Mouse (Mus musculus): Measurements from ENCODE around the gene Kif3a. TPM values are rescaled to one million over a fixed set of nuclear protein-coding genes. Genes with fewer than 3 reads are reported as not detected.

Kif3a gene
- total and polyA plus RNA-seq, 2 experiments from 2014 or later = 118 to 330 TPM

DNA sequence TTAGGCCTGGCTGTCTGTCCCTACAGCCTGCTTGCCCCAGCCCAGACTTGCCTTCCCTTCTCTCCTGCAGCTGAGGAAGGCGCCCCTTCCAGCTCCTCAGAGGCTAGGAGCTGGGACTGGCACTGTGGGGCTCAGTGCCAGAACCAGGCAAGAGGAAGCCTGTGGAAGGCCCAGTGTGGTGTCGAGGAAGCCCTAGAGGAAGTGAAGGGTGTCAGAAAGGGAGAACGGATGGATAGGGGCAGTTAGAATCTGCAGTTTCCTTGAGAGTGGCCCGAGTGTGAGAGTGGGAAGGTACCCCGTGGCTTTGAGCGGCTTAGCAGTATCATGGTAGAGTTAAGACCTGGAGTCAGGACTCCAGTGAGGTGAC is 55.2 kb downstream of the Kif3a start:
- Histone ChIP-seq H3K27ac (ENCODE audit: low read depth, low read length) (no peak overlapping the region), H3K4me1 (ENCODE audit: insufficient read depth) (no peaks in the 10 kb centered on the region), H3K9ac (no peak overlapping the region), H3K9me3 (ENCODE audit: low read length) (no peaks in the 10 kb centered on the region), H3K4me3 (ENCODE audit: low read depth, low read length) (no peak overlapping the region), H3K4me2 (ENCODE audit: low read depth) (no peak overlapping the region), H3K36me3 (ENCODE audit: insufficient read depth) (no peaks in the 10 kb centered on the region), H3K27me3 (ENCODE audit: insufficient read depth, low read length) (no peaks in the 10 kb centered on the region)
- ATAC-seq (no peak), DNase-seq (no peak)
- WGBS = 83% methylated on average over 6 of the region's 6 CpGs
- no peak for TF ChIP-seq CTCF (IDR thresholded peaks at IDR 0.05; ENCODE audit: low read depth)

GRCm38 (mm10) chr11:53623573-53623972 is 56.4 kb downstream of the Kif3a start:
- Histone ChIP-seq H3K4me3 (ENCODE audit: low read depth, low read length) (no peak overlapping the region), H3K36me3 (ENCODE audit: insufficient read depth) (no peaks in the 10 kb centered on the region), H3K27ac (ENCODE audit: low read depth, low read length) (no peak overlapping the region), H3K9me3 (ENCODE audit: low read length) (no peaks in the 10 kb centered on the region), H3K4me1 (ENCODE audit: insufficient read depth) (no peaks in the 10 kb centered on the region), H3K4me2 (ENCODE audit: low read depth) (no peak overlapping the region), H3K27me3 (ENCODE audit: insufficient read depth, low read length) (no peaks in the 10 kb centered on the region), H3K9ac (no peak overlapping the region)
- TF ChIP-seq CTCF (IDR thresholded peaks at IDR 0.05; ENCODE audit: low read depth) = no peak
- 94% methylated on average over 9 of the region's 9 CpGs for WGBS
- ATAC-seq (no peak), DNase-seq (no peak)

- 99% methylated on average over 2 of the region's 2 CpGs for WGBS
- no peak overlapping the region for H3K4me3 ChIP-seq (ENCODE audit: low read depth, low read length)
- H3K36me3 ChIP-seq (ENCODE audit: insufficient read depth) = no peaks in the 10 kb centered on the region
- no peak overlapping the region for H3K9ac ChIP-seq
- H3K4me1 ChIP-seq (ENCODE audit: insufficient read depth) = no peaks in the 10 kb centered on the region
- ATAC-seq (no peak), DNase-seq (no peak)
- H3K27me3 ChIP-seq (ENCODE audit: insufficient read depth, low read length) = no peaks in the 10 kb centered on the region
- H3K27ac ChIP-seq (ENCODE audit: low read depth, low read length) = no peak overlapping the region
- TF ChIP-seq CTCF (IDR thresholded peaks at IDR 0.05; ENCODE audit: low read depth) = no peak
- H3K4me2 ChIP-seq (ENCODE audit: low read depth) = no peak overlapping the region
- H3K9me3 ChIP-seq (ENCODE audit: low read length) = no peaks in the 10 kb centered on the region
These were observed 56.9 kb downstream of the Kif3a start for GRCm38 (mm10) chr11:53624124-53624523.

DNA sequence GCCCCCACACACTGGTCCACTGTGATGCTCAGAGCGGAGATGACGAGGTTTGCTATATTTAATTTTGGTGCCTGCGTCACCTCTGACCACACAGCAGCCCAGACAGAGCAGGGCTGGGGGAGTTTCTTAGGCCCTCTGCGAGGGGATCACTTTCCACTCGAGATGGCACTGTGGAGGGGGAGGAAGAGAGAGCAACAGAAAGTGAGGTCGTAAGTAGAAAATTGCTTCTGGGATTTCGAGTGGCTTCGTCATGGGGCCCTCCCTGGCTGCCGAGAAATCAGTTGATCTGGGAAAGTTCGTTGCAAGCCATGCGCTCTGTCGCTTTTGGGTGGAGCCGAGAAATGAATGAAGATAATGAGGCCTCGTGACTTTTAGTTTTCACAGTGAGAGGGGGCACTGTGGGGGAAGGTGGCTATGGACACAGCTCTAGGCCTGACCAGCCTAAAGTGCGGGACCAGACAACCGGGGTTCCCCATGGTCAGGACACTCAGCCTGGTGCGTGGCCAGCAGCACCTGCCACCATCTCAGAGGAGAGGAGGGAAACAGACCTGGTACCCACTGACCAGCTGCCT is 59.7 kb downstream of the Kif3a start:
- Histone ChIP-seq H3K4me3 (ENCODE audit: low read depth, low read length) (no peak overlapping the region), H3K4me1 (ENCODE audit: insufficient read depth) (no peaks in the 10 kb centered on the region), H3K27me3 (ENCODE audit: insufficient read depth, low read length) (no peaks in the 10 kb centered on the region), H3K9me3 (ENCODE audit: low read length) (no peaks in the 10 kb centered on the region), H3K9ac (no peak overlapping the region), H3K27ac (ENCODE audit: low read depth, low read length) (no peak overlapping the region), H3K4me2 (ENCODE audit: low read depth) (no peak overlapping the region), H3K36me3 (ENCODE audit: insufficient read depth) (no peaks in the 10 kb centered on the region)
- TF ChIP-seq CTCF (IDR thresholded peaks at IDR 0.05; ENCODE audit: low read depth) = no peak
- 72% methylated on average over 17 of the region's 17 CpGs for WGBS
- ATAC-seq = no peak
- DNase-seq = no peak

GRCm38 (mm10) chr11:53627859-53628258 is 60.7 kb downstream of the Kif3a start:
- H3K4me1 ChIP-seq (ENCODE audit: insufficient read depth) = no peaks in the 10 kb centered on the region
- DNase-seq (peak; percentile 84), ATAC-seq (peak; percentile 83)
- TF ChIP-seq CTCF (IDR thresholded peaks at IDR 0.05; ENCODE audit: low read depth) = peak; percentile 89
- H3K27me3 ChIP-seq (ENCODE audit: insufficient read depth, low read length) = no peaks in the 10 kb centered on the region
- H3K9ac ChIP-seq = no peak overlapping the region
- H3K9me3 ChIP-seq (ENCODE audit: low read length) = no peaks in the 10 kb centered on the region
- no peak overlapping the region for H3K4me3 ChIP-seq (ENCODE audit: low read depth, low read length)
- no peak overlapping the region for H3K4me2 ChIP-seq (ENCODE audit: low read depth)
- 18% methylated on average over 1 of the region's 1 CpGs for WGBS
- H3K27ac ChIP-seq (ENCODE audit: low read depth, low read length) = no peak overlapping the region
- no peaks in the 10 kb centered on the region for H3K36me3 ChIP-seq (ENCODE audit: insufficient read depth)

DNA sequence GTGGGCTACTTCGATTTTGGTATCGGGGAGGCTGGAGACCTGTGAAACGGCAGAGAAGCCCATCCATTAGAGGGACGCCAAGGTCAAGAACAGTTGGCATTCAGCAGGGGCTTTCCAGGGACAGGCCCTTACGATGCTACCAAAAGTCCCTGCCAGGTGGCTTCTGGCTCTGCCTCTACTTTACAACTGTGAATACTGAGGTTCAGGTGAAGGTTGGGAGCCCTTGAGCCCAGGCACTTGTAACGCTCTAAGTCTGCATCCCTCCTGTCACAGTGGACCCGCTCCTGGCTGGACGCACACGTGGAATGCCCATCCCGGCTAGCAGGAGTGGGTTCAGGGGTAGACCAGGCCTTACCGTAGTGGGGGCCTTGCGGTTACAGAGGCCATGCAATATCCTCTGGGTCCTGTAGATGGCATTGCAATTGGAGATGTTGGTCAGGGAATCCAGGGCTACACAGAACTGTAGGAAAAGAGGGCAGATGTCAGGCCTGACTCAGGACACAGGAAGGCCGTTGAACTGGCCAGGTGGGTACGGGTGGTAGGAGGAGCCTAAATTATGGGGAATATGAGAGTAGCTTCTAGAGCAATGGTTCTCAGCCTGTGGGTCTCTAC is 65.0 kb downstream of the Kif3a start:
- H3K9me3 ChIP-seq (ENCODE audit: low read length) = no peaks in the 10 kb centered on the region
- H3K27me3 ChIP-seq (ENCODE audit: insufficient read depth, low read length) = no peaks in the 10 kb centered on the region; the same call in none of the 2 replicates
- H3K4me3 ChIP-seq (ENCODE audit: low read depth, low read length) = no peak overlapping the region
- H3K27ac ChIP-seq (ENCODE audit: low read depth, low read length) = no peak overlapping the region
- DNase-seq = no peak
- no peaks in the 10 kb centered on the region for H3K36me3 ChIP-seq (ENCODE audit: insufficient read depth)
- H3K4me1 ChIP-seq (ENCODE audit: insufficient read depth) = no peaks in the 10 kb centered on the region
- 71% methylated on average over 14 of the region's 14 CpGs for WGBS
- no peak overlapping the region for H3K4me2 ChIP-seq (ENCODE audit: low read depth)
- no peak for ATAC-seq
- peak; percentile 54 for TF ChIP-seq CTCF (IDR thresholded peaks at IDR 0.05; ENCODE audit: low read depth)
- no peak overlapping the region for H3K9ac ChIP-seq

DNA sequence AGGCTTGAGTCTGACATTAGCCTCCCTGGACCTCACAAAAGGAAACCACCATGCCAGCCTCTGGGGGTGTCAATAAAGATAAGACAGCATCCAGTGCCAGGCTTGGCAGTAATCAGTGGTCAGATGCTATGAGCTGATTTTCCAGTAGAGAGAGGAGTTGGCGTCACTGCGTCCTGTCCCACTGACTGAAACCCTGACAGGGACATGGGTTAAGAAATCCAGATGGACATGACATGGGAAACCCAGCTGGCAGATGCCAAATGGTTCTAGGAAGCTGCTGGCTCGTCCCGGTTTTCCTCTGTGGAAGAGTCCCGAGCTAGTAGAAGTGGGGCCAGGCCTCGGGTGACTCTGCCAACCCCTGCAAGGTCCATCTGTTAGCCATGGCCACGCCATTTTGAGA is 66.5 kb downstream of the Kif3a start:
- H3K4me1 ChIP-seq (ENCODE audit: insufficient read depth) = no peaks in the 10 kb centered on the region
- no peaks in the 10 kb centered on the region for H3K9me3 ChIP-seq (ENCODE audit: low read length)
- H3K4me2 ChIP-seq (ENCODE audit: low read depth) = no peak overlapping the region
- no peaks in the 10 kb centered on the region; the same call in none of the 2 replicates for H3K27me3 ChIP-seq (ENCODE audit: insufficient read depth, low read length)
- DNase-seq = no peak
- H3K4me3 ChIP-seq (ENCODE audit: low read depth, low read length) = no peak overlapping the region
- 88% methylated on average over 7 of the region's 7 CpGs for WGBS
- ATAC-seq = no peak
- H3K27ac ChIP-seq (ENCODE audit: low read depth, low read length) = no peak overlapping the region
- H3K36me3 ChIP-seq (ENCODE audit: insufficient read depth) = no peaks in the 10 kb centered on the region
- no peak overlapping the region for H3K9ac ChIP-seq
- TF ChIP-seq CTCF (IDR thresholded peaks at IDR 0.05; ENCODE audit: low read depth) = no peak
